Mouse (Mus musculus) megakaryocyte-erythroid progenitor cell, adult 5-6 weeks (primary cell): ENCODE measurements at regions not wholly inside any gene's neighbourhood (a gene's known extent, or its start where the extent isn't known, plus 50 kb on each side); places are given as distances from the start of the nearest gene placed in this dataset.
A peak's percentile ranks its signal among the peaks of the same experiment; 100 is the strongest.

Source experiments
- ATAC-seq: replicated peaks from 2 replicates; pipeline ENCODE4 v1.8.0; 2016; ENCODE audit warnings: mild to moderate bottlenecking, inconsistent platforms; ENCODE audit not compliant: severe bottlenecking, poor library complexity, low FRiP score, low TSS enrichment

- no peak for ATAC-seq
These were observed 71.2 kb downstream of the Itgb2l start for GRCm38 (mm10) chr16:96372021-96372751.

GRCm38 (mm10) chr16:96371117-96371516, 72.3 kb downstream of the Itgb2l start:
- ATAC-seq: no peak

GRCm38 (mm10) chr16:96370213-96370612, 73.2 kb downstream of the Itgb2l start:
- ATAC-seq: peak; percentile 52; the same call in 1 of the 2 replicates
